Mouse (Mus musculus) ovary, postnatal 10 days (tissue): ENCODE results near the gene Dnah6.

Experiments
- DNase-seq: peaks from one replicate; pipeline ENCODE4 v3.0.0; 2022; ENCODE audit warnings: low spot score

Dnah6 gene

GRCm38 (mm10) chr6:73143403-73143802 is 78.0 kb downstream of the Dnah6 start:
- DNase-seq, result no peak

- no peak for DNase-seq
Observed at GRCm38 (mm10) chr6:73142776-73143175, 78.7 kb downstream of the Dnah6 start.

- DNase-seq, result no peak
Observed at GRCm38 (mm10) chr6:73140836-73141235, 80.6 kb downstream of the Dnah6 start.

- no peak for DNase-seq
Observed at GRCm38 (mm10) chr6:73132784-73133183, 88.7 kb downstream of the Dnah6 start.

GRCm38 (mm10) chr6:73127594-73127993 is 93.9 kb downstream of the Dnah6 start:
- DNase-seq, result no peak

GRCm38 (mm10) chr6:73120348-73120747 is 101.1 kb downstream of the Dnah6 start:
- no peak for DNase-seq

GRCm38 (mm10) chr6:73113898-73114297 is 107.6 kb downstream of the Dnah6 start:
- no peak for DNase-seq

GRCm38 (mm10) chr6:73113365-73113764 is 108.1 kb downstream of the Dnah6 start:
- DNase-seq, result no peak

- DNase-seq, result no peak
Observed at GRCm38 (mm10) chr6:73093133-73093532, 128.3 kb downstream of the Dnah6 start.

- DNase-seq, result no peak
Observed at GRCm38 (mm10) chr6:73090836-73091235, 130.6 kb downstream of the Dnah6 start.

- no peak for DNase-seq
Observed at GRCm38 (mm10) chr6:73082571-73082970, 138.9 kb downstream of the Dnah6 start.

GRCm38 (mm10) chr6:73072093-73072786 is 149.2 kb downstream of the Dnah6 start:
- no peak for DNase-seq

GRCm38 (mm10) chr6:73071214-73071613 is 150.2 kb downstream of the Dnah6 start:
- no peak for DNase-seq

- no peak for DNase-seq
Observed at GRCm38 (mm10) chr6:73070663-73071062, 150.8 kb downstream of the Dnah6 start.

GRCm38 (mm10) chr6:73064551-73064950 is 156.9 kb downstream of the Dnah6 start:
- no peak for DNase-seq

- no peak for DNase-seq
Observed at GRCm38 (mm10) chr6:73059596-73060121, 161.8 kb downstream of the Dnah6 start.

GRCm38 (mm10) chr6:73059162-73059561 is 162.3 kb downstream of the Dnah6 start:
- no peak for DNase-seq

GRCm38 (mm10) chr6:73055347-73055746 is 166.1 kb downstream of the Dnah6 start:
- DNase-seq, result no peak

GRCm38 (mm10) chr6:73054807-73055206 is 166.6 kb downstream of the Dnah6 start:
- DNase-seq, result no peak

GRCm38 (mm10) chr6:73053526-73053925 is 167.9 kb downstream of the Dnah6 start:
- DNase-seq, result no peak

- no peak for DNase-seq
Observed at GRCm38 (mm10) chr6:73047259-73047658, 174.2 kb downstream of the Dnah6 start.

- DNase-seq, result no peak
Observed at GRCm38 (mm10) chr6:73045944-73046343, 175.5 kb downstream of the Dnah6 start.

GRCm38 (mm10) chr6:73042278-73042677 is 179.2 kb downstream of the Dnah6 start:
- DNase-seq, result no peak

- no peak for DNase-seq
Observed at GRCm38 (mm10) chr6:73038291-73038690, 183.2 kb downstream of the Dnah6 start.
